Mouse (Mus musculus) liver, postnatal 0 days (tissue): Measurements from ENCODE around the gene Hs1bp3.

Experiments used
- CTCF ChIP-seq: sonication (generic); IDR thresholded peaks from 2 replicates; pipeline ENCODE4 v1.5.1; 2016; ENCODE audit warnings: antibody characterized with exemption, low read depth
- EP300 ChIP-seq: IDR thresholded peaks from 2 replicates; pipeline ENCODE4 v1.6.1; 2016; ENCODE audit warnings: antibody characterized with exemption, low read depth, mild to moderate bottlenecking

DNA sequence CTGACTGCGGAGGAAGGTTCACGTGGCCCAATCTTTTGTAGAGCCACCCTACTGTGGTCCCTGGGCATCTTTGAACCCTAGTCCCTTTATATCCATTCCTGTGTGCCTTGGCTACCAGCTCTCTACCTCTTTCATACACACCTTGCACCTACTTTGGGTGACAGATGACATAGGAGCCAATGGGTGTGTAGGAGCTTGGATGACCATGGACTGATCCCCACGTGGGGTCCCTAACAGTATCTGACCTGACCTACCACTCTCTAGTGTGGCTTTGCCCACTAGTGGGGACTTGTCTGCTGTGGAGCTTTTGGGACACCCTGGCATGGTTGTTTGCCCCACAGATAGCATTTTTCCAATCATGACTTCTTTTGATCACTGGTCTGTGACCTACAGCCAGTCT lies 30.1 kb downstream of the Hs1bp3 start:
- TF ChIP-seq EP300 (no peak), CTCF (no peak)
